ENCODE assay signal across 9 mouse cellular contexts in the genomic region with DNA sequence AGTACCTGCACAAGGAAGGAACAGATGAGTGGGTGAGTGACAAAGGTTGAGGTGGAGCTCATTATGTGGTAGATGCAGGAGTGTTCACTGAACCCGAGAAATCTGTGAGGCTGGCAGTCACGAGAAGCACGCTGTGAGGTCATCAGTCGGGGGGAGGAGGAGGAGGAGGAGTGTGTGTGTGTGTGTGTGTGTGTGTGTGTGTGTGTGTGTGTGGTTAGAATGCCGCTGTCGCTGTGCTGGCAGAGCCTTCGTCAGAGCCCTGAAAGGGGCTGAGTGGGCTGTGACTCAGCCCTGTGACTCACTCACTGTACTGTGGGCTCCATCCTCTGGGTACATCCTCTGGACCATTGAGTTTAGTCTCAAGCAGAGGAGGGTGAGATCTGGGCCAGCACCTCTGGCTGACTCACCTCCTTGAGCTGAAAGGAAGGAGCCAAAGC. TPM values are rescaled to one million over a fixed set of nuclear protein-coding genes. Genes with fewer than 3 reads are reported as not detected.
DNase-seq lines count a peak whose midpoint lies in the region; ATAC-seq and TF ChIP-seq lines count a peak whose summit lies in the region.
"Had no signal": no experiment of that assay in that cellular context is flagged by ENCODE, and none has a peak within 500 bp of the region (broad histone marks: within the 10 kb centered on the region; RNA-seq: fewer than 3 reads in every experiment).

No protein-coding gene starts in this region.

- no peak for DNase-seq in hindbrain, postnatal 0 days (ENCODE audit: low spot score)
- no peak for DNase-seq in hindbrain, embryonic 11.5 days (ENCODE audit: low spot score)
- no peak for DNase-seq in spleen, adult 18-20 months
- no peak for DNase-seq in embryo, embryonic 10 days (ENCODE audit: low spot score)
- DNase-seq in gastrocnemius, postnatal 4 days (ENCODE audit: low spot score in 2 of 2), result no peak

- H3K27me3 ChIP-seq in hindbrain, postnatal 0 days (ENCODE audit: insufficient read depth, low read length), result no peaks in the 10 kb centered on the region
- no peaks in the 10 kb centered on the region for H3K27me3 ChIP-seq in hindbrain, embryonic 11.5 days (ENCODE audit: control insufficient read depth, insufficient read depth, low read length)

- peak; percentile 52; the same call in 1 of the 2 replicates for TF ChIP-seq POLR2A in embryonic fibroblast, embryonic 13.5 days (IDR thresholded peaks at IDR 0.05; ENCODE audit: low read depth, low read length)

- H3K36me3 ChIP-seq in hindbrain, postnatal 0 days (ENCODE audit: insufficient read depth, low read length), result no peaks in the 10 kb centered on the region
- no peaks in the 10 kb centered on the region for H3K36me3 ChIP-seq in hindbrain, embryonic 11.5 days (ENCODE audit: control insufficient read depth, insufficient read depth, low read length)

- H3K9me3 ChIP-seq in hindbrain, postnatal 0 days (ENCODE audit: low read length), result no peaks in the 10 kb centered on the region
- H3K9me3 ChIP-seq in hindbrain, embryonic 11.5 days (ENCODE audit: control insufficient read depth, low read length), result no peaks in the 10 kb centered on the region

- no peaks in the 10 kb centered on the region for H3K4me1 ChIP-seq in hindbrain, postnatal 0 days (ENCODE audit: insufficient read depth, low read length)
- H3K4me1 ChIP-seq in hindbrain, embryonic 11.5 days (replicated peaks; ENCODE audit: control insufficient read depth, insufficient read depth, low read length), result no peaks in the 10 kb centered on the region
- H3K4me1 ChIP-seq in embryonic fibroblast, embryonic 13.5 days (ENCODE audit: control insufficient read depth, insufficient read depth, low read length), result peaks cover 17% of the 10 kb centered on the region

- H3K4me3 ChIP-seq in hindbrain, postnatal 0 days (ENCODE audit: low read length), result no peak overlapping the region
- no peak overlapping the region for H3K4me3 ChIP-seq in hindbrain, embryonic 11.5 days (ENCODE audit: low read depth, low read length)
- no peak overlapping the region for H3K4me3 ChIP-seq in embryonic fibroblast, embryonic 13.5 days (ENCODE audit: insufficient read depth, low read length)

- no peak overlapping the region for H3K4me2 ChIP-seq in hindbrain, postnatal 0 days (ENCODE audit: low read depth, low read length)
- no peak overlapping the region for H3K4me2 ChIP-seq in hindbrain, embryonic 11.5 days (replicated peaks; ENCODE audit: low read depth, low read length)

- 66% methylated on average over 5 of the region's 7 CpGs for WGBS in hindbrain, postnatal 0 days
- WGBS in hindbrain, embryonic 11.5 days, result 66% methylated on average over 6 of the region's 7 CpGs

- TF ChIP-seq CTCF in hindbrain, postnatal 0 days (IDR thresholded peaks at IDR 0.05; ENCODE audit: low read depth), result no peak
- no peak for TF ChIP-seq CTCF in embryonic fibroblast, embryonic 13.5 days (IDR thresholded peaks at IDR 0.05; ENCODE audit: borderline replicate concordance, insufficient read depth, low read length)

- peak; percentile 47; the same call in 1 of the 2 replicates for ATAC-seq in hindbrain, postnatal 0 days
- ATAC-seq in hindbrain, embryonic 11.5 days (ENCODE audit: low FRiP score), result no peak
- ATAC-seq in CD4-positive, CD25-positive, alpha-beta regulatory T cell, adult 4 months, result peak; percentile 96
- ATAC-seq in megakaryocyte, adult 5-6 weeks (ENCODE audit: poor library complexity, severe bottlenecking), result peak; percentile 39; the same call in 1 of the 2 replicates

- H3K9ac ChIP-seq in hindbrain, postnatal 0 days (replicated peaks; ENCODE audit: low read length), result no peak overlapping the region
- H3K9ac ChIP-seq in hindbrain, embryonic 11.5 days (ENCODE audit: low read depth, low read length), result no peak overlapping the region
- H3K9ac ChIP-seq: liver, embryonic 14.5 days had no signal

- H3K27ac ChIP-seq in hindbrain, postnatal 0 days, result no peak overlapping the region
- H3K27ac ChIP-seq in hindbrain, embryonic 11.5 days (ENCODE audit: low read depth, low read length), result no peak overlapping the region
- H3K27ac ChIP-seq in embryonic fibroblast, embryonic 13.5 days (ENCODE audit: insufficient read depth, low read length), result peak overlapping the region; percentile 90
- H3K27ac ChIP-seq: liver, embryonic 14.5 days had no signal

RNA-seq across cellular contexts. Expression of a gene that starts 20.2 kb away (rescaled TPM):
- total RNA-seq in hindbrain, postnatal 0 days (2014; rRNA removed), result 76.8 and 82.5 TPM in 2 replicates
- polyA plus RNA-seq in hindbrain, postnatal 0 days (2015; fragmentation: Nextera tagmentation; extraction: Ambion mirVana), result 293 and 315 TPM in 2 replicates
- polyA plus RNA-seq in hindbrain, embryonic 11.5 days (2014; fragmentation: Nextera tagmentation; extraction: Ambion mirVana), result 213 and 215 TPM in 2 replicates
- polyA plus RNA-seq in CD4-positive, CD25-positive, alpha-beta regulatory T cell, adult 4 months (2017; shearing (Covaris generic)), result 100 to 1,000 TPM; 231 to 312 TPM
- 165 and 191 TPM in 2 replicates for polyA plus RNA-seq in embryonic fibroblast, embryonic 13.5 days (2011; ENCODE audit: insufficient read length, low read depth, missing spikeins)
- 754 and 797 TPM in 2 replicates for total RNA-seq in megakaryocyte, adult 5-6 weeks (2015)
- total RNA-seq in megakaryocyte, adult 5-6 weeks (2017), result 428 and 432 TPM in 2 replicates
- 100 to 1,000 TPM; 229 to 230 TPM for total RNA-seq in gastrocnemius, postnatal 4 days (2021)

RNA-seq across cellular contexts. Expression of a gene that starts 49.0 kb away (rescaled TPM):
- 24.1 and 25.6 TPM in 2 replicates for total RNA-seq in hindbrain, postnatal 0 days (2014; rRNA removed)
- polyA plus RNA-seq in hindbrain, postnatal 0 days (2015; fragmentation: Nextera tagmentation; extraction: Ambion mirVana), result 20.5 and 21.9 TPM in 2 replicates
- 21.3 and 27.4 TPM in 2 replicates for polyA plus RNA-seq in hindbrain, embryonic 11.5 days (2014; fragmentation: Nextera tagmentation; extraction: Ambion mirVana)
- polyA plus RNA-seq in CD4-positive, CD25-positive, alpha-beta regulatory T cell, adult 4 months (2017; shearing (Covaris generic)), result 10 to 100 TPM; 16.4 to 24.3 TPM
- 15.0 and 16.3 TPM in 2 replicates for polyA plus RNA-seq in embryonic fibroblast, embryonic 13.5 days (2011; ENCODE audit: insufficient read length, low read depth, missing spikeins)
- 11.2 and 14.0 TPM in 2 replicates for total RNA-seq in megakaryocyte, adult 5-6 weeks (2015)
- 14.1 and 18.5 TPM in 2 replicates for total RNA-seq in megakaryocyte, adult 5-6 weeks (2017)
- 10 to 100 TPM; 14.0 to 15.1 TPM for total RNA-seq in gastrocnemius, postnatal 4 days (2021)

RNA-seq across cellular contexts. Expression of a gene that starts 49.8 kb away (rescaled TPM):
- 38.0 and 43.4 TPM in 2 replicates for total RNA-seq in hindbrain, postnatal 0 days (2014; rRNA removed)
- polyA plus RNA-seq in hindbrain, postnatal 0 days (2015; fragmentation: Nextera tagmentation; extraction: Ambion mirVana), result 32.0 and 32.5 TPM in 2 replicates
- polyA plus RNA-seq in hindbrain, embryonic 11.5 days (2014; fragmentation: Nextera tagmentation; extraction: Ambion mirVana), result 33.4 and 34.9 TPM in 2 replicates
- polyA plus RNA-seq in CD4-positive, CD25-positive, alpha-beta regulatory T cell, adult 4 months (2017; shearing (Covaris generic)), result 10 to 100 TPM; 21.8 to 31.2 TPM
- polyA plus RNA-seq in embryonic fibroblast, embryonic 13.5 days (2011; ENCODE audit: insufficient read length, low read depth, missing spikeins), result 41.8 and 48.9 TPM in 2 replicates
- 41.3 and 50.5 TPM in 2 replicates for total RNA-seq in megakaryocyte, adult 5-6 weeks (2015)
- 44.2 and 54.6 TPM in 2 replicates for total RNA-seq in megakaryocyte, adult 5-6 weeks (2017)
- total RNA-seq in gastrocnemius, postnatal 4 days (2021), result 10 to 100 TPM; 27.3 to 29.8 TPM
